Mouse (Mus musculus): ENCODE measurements around the gene Pcolce2.

Gene Pcolce2

DNA sequence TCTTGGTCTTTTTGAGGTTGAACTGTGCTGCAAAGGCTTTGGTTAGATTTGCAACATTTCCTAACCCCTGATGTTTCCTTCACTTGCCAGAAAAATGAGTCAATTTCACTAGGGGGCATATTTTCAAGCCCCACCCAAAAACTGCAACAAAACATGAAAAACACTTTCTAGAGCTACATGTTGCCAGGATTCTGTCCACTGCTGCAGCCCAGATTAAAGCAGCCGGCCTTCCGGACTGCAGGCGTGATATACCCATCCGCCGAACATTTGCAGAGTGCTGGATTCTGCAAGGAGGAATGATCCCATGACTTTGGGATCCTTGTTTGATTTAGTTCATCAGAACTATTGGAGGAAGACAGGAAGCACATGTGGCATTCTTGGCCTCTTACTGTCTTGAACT lies 17.0 kb downstream of the Pcolce2 start:
- no peak for DNase-seq (ENCODE audit: low read depth, low spot score)

DNA sequence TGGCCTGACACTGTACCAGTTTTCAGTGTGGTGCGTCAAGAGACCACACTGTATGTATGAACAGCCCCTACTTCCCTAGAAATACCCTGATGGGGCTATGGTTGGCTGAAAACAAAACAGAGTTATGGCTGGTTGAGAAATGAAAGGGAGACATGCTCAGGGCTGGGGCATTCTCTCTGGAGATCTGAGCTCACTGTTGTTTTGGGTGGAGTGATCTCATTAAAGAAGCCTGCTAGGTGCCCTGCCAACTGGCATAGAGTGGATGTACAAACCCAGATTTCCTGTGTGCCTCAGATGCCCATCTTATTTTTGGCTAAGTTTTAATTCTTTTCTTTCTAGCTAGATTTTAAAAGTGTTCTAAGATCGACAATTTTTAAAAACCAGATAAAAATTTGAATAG lies 20.5 kb downstream of the Pcolce2 start:
- peak; percentile 39 for DNase-seq (ENCODE audit: low read depth, low spot score)

DNA sequence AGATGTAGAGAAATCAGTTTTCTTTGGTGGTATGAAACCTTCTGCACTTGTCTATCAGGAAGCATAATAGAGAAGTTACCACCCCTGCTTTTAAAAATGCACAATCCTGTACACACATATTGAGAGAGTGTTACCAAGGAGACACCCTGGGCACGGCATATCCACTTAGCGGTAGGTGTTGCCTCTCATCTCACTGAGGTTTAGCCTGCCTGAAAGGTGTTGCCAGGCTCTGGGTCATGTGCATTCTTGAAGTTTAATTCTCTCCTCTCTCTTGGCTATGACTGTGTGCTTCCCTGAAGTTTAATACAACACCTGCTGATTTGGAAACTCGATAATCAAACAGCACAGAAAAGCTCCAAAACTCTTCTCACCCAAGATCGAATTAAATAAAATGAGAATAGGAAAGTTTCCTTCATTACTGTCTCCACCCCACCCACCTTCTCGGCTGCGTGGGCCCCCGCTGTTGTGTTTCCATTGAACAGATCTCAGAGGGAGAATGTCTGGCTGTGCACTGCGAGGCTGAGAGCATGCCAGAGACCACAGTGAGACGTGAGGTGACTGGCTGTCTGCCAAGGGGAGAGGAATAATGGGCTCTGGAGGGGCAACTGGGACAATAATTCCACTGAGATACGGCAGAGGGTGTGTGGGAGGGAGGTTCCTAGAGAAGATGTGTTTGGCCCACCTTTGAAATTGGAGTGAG lies 27.0 kb downstream of the Pcolce2 start:
- no peak for DNase-seq (ENCODE audit: low read depth, low spot score)

DNA sequence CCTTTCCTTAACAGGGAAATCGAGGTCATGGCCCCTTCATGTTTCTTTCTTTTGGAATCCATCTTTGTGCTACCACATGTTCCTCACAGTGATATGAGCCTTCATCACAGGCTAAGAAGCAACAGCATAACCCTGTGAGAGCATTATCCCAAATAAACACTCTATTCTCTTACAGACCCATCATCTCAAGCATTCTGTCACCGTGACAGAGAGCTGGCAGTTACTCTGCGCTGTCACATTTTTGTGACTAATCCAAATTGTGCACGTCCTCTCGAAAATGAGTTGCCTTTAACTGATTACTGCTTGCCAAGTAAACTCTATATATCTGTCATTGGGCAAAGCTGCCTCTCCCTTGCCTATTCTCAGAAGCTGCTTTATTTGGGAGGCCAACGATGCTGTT lies 28.4 kb downstream of the Pcolce2 start:
- no peak for DNase-seq (ENCODE audit: low read depth, low spot score)

DNA sequence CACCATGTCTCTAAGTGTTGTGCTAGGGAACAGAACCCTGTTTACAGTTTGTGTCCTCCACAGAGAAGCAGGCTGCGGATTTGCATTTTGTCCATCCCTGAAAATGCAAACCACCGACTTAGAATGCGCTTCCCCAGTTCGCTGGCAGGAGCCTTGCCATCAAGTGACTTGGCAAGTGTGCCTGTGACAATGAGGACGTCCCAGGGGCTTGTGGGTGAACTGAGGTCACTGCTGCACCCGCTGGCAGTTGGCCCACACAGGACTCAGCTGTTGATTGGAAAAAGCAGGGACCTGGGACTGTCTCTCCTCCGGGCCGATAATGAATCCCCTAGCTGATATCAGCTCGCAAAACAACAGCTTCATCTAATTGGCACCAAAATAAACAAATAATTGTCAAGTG lies 30.4 kb downstream of the Pcolce2 start:
- DNase-seq (ENCODE audit: low read depth, low spot score) = no peak

DNA sequence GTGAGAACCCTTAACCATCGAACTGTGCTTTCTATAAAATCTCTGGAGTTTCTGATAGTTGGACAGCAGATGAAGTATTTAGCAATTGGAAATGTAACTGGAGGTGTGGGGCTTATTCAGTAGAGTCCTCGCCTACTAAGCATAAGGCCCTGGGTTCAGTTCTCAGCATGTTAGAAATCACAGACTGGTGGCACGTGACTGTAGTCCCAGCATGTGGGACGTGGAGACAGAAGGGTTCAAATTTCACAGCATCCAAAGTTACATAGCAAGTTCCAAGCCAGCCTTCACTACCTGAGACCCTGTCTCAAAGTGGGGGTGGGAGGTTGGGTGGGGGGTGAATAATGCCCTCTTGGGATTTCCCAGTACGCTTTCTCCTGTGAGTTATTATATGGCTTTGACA lies 30.9 kb downstream of the Pcolce2 start:
- no peak for DNase-seq (ENCODE audit: low read depth, low spot score)

DNA sequence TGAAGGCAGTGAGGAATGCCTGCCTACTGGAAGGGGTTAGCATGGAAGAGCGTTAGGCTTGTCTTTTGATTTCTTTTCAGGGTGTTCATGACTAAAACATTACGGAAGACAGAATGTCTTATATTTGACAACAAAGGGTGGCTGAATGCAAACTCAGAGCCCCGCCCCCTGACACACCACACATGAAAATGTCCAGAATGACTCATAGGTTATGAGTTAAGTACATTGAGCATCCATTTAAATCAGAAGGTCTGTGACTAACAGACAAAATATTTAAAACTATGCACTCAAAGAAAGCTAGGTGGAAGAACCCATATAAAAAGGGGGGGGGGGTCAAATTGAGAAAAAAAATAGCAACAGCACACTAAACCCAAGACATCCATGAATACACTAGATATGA lies 34.9 kb downstream of the Pcolce2 start:
- DNase-seq (ENCODE audit: low read depth, low spot score) = peak; percentile 87

DNA sequence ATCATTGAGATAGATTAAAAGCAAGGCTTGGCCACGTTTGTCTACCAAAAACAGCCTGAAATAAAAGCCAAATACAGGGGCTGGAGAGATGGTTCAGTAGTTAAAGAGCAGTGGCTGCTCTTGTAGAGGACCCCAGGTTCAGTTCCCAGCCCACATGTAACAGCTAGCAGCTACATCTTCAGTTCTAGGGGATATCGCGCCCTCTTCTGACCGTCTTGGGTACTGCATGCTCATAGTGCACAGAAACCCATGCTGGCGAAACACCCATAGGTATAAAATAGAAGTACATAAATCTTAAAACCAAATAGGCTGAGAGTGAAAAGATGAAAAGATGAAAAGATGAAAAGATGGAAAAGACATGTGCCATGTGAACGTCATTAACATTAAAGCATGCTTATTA lies 35.4 kb downstream of the Pcolce2 start:
- peak; percentile 38 for DNase-seq (ENCODE audit: low read depth, low spot score)

- DNase-seq (ENCODE audit: low read depth, low spot score) = peak; percentile 23
Observed at GRCm38 (mm10) chr9:95675064-95675699, 37.8 kb downstream of the Pcolce2 start.

GRCm38 (mm10) chr9:95676021-95676420 lies 38.6 kb downstream of the Pcolce2 start:
- no peak for DNase-seq (ENCODE audit: low read depth, low spot score)

- no peak for DNase-seq (ENCODE audit: low read depth, low spot score)
Observed at GRCm38 (mm10) chr9:95679966-95680365, 42.6 kb downstream of the Pcolce2 start.

DNA sequence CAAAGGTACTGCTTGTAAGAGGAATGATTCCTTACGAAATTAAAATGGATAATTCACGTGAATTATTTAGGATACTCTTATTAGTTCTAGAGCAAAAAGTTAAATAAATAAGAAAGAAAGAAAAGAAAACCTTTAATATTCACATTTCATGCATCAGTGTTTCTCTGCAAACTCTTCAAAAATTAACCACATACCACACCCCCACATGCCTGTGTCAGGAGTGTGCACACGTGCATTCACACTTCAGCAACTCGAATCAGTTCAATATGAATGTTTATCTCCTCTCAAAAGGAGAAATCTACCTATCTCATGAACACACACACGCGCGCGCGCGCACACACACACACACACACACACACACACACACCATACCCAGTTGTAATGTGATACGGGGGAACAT lies 43.3 kb downstream of the Pcolce2 start:
- DNase-seq (ENCODE audit: low read depth, low spot score) = no peak

GRCm38 (mm10) chr9:95685660-95686440 lies 48.4 kb downstream of the Pcolce2 start:
- no peak for DNase-seq (ENCODE audit: low read depth, low spot score)

DNA sequence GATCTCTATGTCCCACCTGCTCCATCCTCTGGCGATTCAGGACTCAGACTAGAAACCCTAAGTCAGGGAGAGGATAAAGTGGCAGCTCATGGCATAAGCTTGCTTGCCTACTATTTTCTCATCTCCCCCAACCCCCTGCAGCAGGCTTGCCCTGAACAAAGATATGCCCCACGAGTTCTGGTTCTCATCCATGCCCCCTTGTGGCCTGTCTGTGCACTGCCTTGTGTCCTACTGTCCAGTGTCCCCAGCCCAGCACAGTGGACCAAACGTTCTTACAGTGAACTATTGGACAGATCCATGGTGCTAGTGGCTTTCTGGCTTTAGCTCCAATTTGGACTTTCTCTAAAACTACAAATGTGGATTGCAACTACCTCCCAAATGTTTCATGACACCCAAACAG lies 50.7 kb downstream of the Pcolce2 start:
- DNase-seq (ENCODE audit: low read depth, low spot score) = peak; percentile 55

DNA sequence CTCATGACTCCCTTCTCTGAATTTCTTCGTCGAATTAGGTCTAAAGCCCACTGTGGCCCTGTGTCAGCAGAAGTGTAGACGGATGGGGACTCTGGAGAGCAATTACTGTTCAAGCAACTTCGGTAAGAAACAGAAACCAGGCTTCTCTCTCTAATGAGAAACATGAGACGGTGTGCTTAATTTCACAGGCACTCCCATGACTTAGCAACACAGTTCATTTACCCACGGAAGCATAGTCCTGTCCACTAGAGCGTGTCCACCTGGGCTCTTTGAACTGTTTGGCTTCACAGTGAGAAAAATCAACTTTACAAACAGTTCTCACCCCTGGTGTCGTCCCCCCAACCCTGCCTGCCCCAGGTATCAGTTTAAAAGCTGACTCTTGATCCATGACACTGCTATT lies 55.4 kb downstream of the Pcolce2 start:
- DNase-seq (ENCODE audit: low read depth, low spot score) = no peak

- no peak for DNase-seq (ENCODE audit: low read depth, low spot score)
Observed at GRCm38 (mm10) chr9:95693528-95694100, 56.2 kb downstream of the Pcolce2 start.

- no peak for DNase-seq (ENCODE audit: low read depth, low spot score)
Observed at GRCm38 (mm10) chr9:95694526-95694925, 57.1 kb downstream of the Pcolce2 start.

DNA sequence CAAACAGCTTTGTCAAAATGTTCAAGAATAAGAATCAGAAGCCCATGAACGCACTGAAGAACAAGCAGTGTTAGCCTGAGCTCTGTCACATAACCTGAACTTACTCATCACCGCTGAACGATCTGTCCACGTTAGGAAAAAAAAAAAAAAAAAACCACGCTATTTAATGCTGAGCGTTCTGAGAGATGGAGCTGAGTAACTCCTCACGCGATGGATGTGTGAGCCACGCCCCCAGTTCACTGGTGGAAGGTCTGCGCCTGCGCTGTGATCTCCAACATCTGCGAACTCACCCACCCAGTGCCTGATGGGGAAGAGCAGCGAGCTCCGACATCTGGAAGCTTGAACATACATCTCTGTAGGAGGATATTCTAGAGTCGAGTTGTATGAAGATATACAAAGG lies 57.6 kb downstream of the Pcolce2 start:
- no peak for DNase-seq (ENCODE audit: low read depth, low spot score)

DNA sequence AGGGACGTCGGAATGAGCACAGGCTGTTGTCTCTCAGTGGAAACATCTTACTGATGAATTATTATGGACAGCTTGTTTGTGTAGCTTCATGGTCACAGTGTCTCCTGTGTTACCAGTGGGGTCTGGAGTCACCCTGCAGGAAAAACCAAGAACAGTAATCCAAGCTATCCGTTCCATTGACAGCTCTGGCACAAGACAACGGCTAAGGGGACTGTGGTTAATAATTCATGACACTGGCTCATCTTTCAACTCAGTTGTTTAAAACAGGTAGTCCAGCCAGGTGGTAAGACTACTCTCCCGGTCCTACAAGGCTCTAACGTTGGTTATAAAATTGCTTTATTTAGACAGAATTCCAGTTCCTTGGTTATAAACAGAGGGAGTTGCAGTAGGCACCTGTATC lies 59.2 kb downstream of the Pcolce2 start:
- no peak for DNase-seq (ENCODE audit: low read depth, low spot score)

GRCm38 (mm10) chr9:95697808-95698207 lies 60.4 kb downstream of the Pcolce2 start:
- peak; percentile 74 for DNase-seq (ENCODE audit: low read depth, low spot score)

GRCm38 (mm10) chr9:95699273-95699672 lies 61.9 kb downstream of the Pcolce2 start:
- DNase-seq (ENCODE audit: low read depth, low spot score) = no peak

DNA sequence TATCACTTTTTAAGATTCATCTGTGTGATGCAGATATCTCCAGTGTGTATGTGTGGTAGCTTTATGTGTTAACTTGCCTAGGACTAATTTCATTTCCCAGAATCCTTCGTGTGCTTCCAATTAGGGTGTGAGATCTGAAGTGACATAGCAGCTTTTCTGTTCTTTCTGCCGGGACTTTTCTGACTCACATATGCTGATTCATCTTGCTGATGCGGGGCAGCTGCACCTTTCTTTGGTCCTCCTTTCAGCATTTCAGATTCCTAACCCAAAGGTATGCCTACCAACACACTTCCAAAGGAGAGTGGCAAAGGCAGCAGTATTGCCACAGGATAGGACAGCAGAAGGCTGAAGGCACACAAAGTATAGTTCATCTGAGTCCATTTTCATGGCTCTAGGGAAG lies 66.7 kb downstream of the Pcolce2 start:
- peak; percentile 37 for DNase-seq (ENCODE audit: low read depth, low spot score)
